12 mouse cellular contexts compared by ENCODE assay signal in the genomic region with DNA sequence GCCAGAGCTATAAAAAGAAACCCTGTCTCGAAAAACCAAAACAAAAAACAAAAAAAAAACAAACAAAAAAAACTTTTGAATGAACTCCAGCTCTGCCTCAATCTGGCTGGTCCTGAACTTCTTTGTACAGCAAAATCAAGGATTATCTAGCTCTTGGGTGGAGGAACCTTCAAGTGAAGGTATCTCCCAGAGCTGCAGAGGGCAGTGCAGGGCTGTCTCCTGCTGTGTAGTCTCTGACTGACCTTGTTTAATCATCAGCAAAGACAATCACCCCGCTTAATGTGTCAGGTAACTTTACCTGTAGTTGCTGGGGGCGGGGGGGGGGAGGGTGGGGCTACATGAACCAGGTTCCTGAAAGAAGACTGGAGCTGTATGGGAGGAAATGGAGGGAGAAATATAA. TPM values are rescaled to one million over a fixed set of nuclear protein-coding genes. Genes with fewer than 3 reads are reported as not detected.
A peak's percentile ranks its signal among the peaks of the same experiment; 100 is the strongest.
DNase-seq lines count a peak whose midpoint lies in the region; ATAC-seq lines count a peak whose summit lies in the region.
"Had no signal": no experiment of that assay in that cellular context is flagged by ENCODE, and none has a peak within 500 bp of the region (broad histone marks: within the 10 kb centered on the region; RNA-seq: fewer than 3 reads in every experiment).

No protein-coding gene starts in this region.

- H3K4me2 ChIP-seq in liver, embryonic 11.5 days, result no peak overlapping the region
- H3K4me2 ChIP-seq: hindbrain, embryonic 15.5 days had no signal

- no peak overlapping the region for H3K27ac ChIP-seq in liver, embryonic 11.5 days (ENCODE audit: low read depth, low read length)
- H3K27ac ChIP-seq: hindbrain, embryonic 15.5 days; macrophage had no signal

- DNase-seq in liver (peak; percentile 9), R1 (ENCODE audit: low read depth, low spot score) (peak; percentile 76)
- DNase-seq in liver, embryonic 11.5 days (ENCODE audit: low spot score), result no peak
- peak; percentile 76 for DNase-seq in kidney, adult 9 months
- peak; percentile 36 for DNase-seq in naive thymus-derived CD4-positive, alpha-beta T cell, adult 2 months (ENCODE audit: low read depth)
- no peak for DNase-seq in adrenal gland, postnatal 4 days (ENCODE audit: low spot score in 2 of 2)
- no peak for DNase-seq in cerebellum, postnatal 14 days
- no peak for DNase-seq in urinary bladder, adult 18-20 months (ENCODE audit: low spot score in 2 of 2)
- DNase-seq: right cerebral cortex, postnatal 25 days; thymus, adult 18-20 months had no signal

- H3K9ac ChIP-seq in liver, embryonic 11.5 days (ENCODE audit: low read depth, low read length), result no peak overlapping the region
- H3K9ac ChIP-seq: hindbrain, embryonic 15.5 days had no signal

- H3K27me3 ChIP-seq in liver, embryonic 11.5 days (replicated peaks; ENCODE audit: control insufficient read depth, insufficient read depth, low read length), result peaks cover 2% of the 10 kb centered on the region; the same call in 1 of the 2 replicates
- H3K27me3 ChIP-seq: hindbrain, embryonic 15.5 days had no signal

- H3K4me3 ChIP-seq in liver, embryonic 11.5 days (ENCODE audit: low read depth, low read length), result no peak overlapping the region
- H3K4me3 ChIP-seq: hindbrain, embryonic 15.5 days had no signal

- no peaks in the 10 kb centered on the region for H3K9me3 ChIP-seq in liver, embryonic 11.5 days (ENCODE audit: control insufficient read depth, low read length)
- H3K9me3 ChIP-seq: hindbrain, embryonic 15.5 days had no signal

- WGBS in liver, embryonic 11.5 days, result 41% methylated on average over 3 of the region's 3 CpGs

- H3K4me1 ChIP-seq in liver, embryonic 11.5 days (replicated peaks; ENCODE audit: control insufficient read depth, insufficient read depth, low read length), result no peaks in the 10 kb centered on the region
- H3K4me1 ChIP-seq: hindbrain, embryonic 15.5 days had no signal

- ATAC-seq in liver, embryonic 11.5 days (replicated peaks; ENCODE audit: low FRiP score), result no peak; the same call in 1 of the 2 replicates

- H3K36me3 ChIP-seq in liver, embryonic 11.5 days (ENCODE audit: control insufficient read depth, insufficient read depth, low read length), result no peaks in the 10 kb centered on the region
- H3K36me3 ChIP-seq: hindbrain, embryonic 15.5 days had no signal

RNA-seq across cellular contexts. Expression of gene Cth, which starts 6.7 kb away (rescaled TPM):
- polyA plus RNA-seq in liver, embryonic 11.5 days (2014; fragmentation: Nextera tagmentation; extraction: Ambion mirVana), result 31.6 and 35.6 TPM in 2 replicates
- 10 to 100 TPM; 12.4 to 15.0 TPM for total RNA-seq in adrenal gland, postnatal 4 days (2021)
- polyA plus RNA-seq: macrophage had no signal

RNA-seq across cellular contexts. Expression of gene Ankrd13c, which starts 15.4 kb away (rescaled TPM):
- polyA plus RNA-seq in liver, embryonic 11.5 days (2014; fragmentation: Nextera tagmentation; extraction: Ambion mirVana), result 26.5 and 28.6 TPM in 2 replicates
- total RNA-seq in adrenal gland, postnatal 4 days (2021), result 10 to 100 TPM; 57.5 to 62.0 TPM

Comparison
In these comparisons a context has a peak if more than half of its experiments do, and no peak if none do; other contexts are left out.
1. DNase-seq: peak in liver (single experiment), R1 (single experiment), kidney, adult 9 months (single experiment) and naive thymus-derived CD4-positive, alpha-beta T cell, adult 2 months (single experiment); none in liver, embryonic 11.5 days (single experiment), adrenal gland, postnatal 4 days (0 of 2), cerebellum, postnatal 14 days (0 of 2) and urinary bladder, adult 18-20 months (0 of 2).